Mouse (Mus musculus): ENCODE measurements around the gene Tacc2.

GRCm38 (mm10) chr7:130768151-130768550, 190.9 kb downstream of the Tacc2 start:
- TF ChIP-seq POLR2A (IDR thresholded peaks at IDR 0.05; ENCODE audit: insufficient read depth, low read length) (no peak), CTCF (IDR thresholded peaks at IDR 0.05; ENCODE audit: low read depth, low read length) (no peak), EP300 (IDR thresholded peaks at IDR 0.05; ENCODE audit: insufficient read depth, low read depth, low read length) (no peak)

Measured in ES-Bruce4 (cell line).